Mouse (Mus musculus) ES-E14 (cell line): ENCODE measurements around the gene Ly86. TPM values are rescaled to one million over a fixed set of nuclear protein-coding genes. Genes with fewer than 3 reads are reported as not detected.

Experiments used
- DNase-seq: peaks from one replicate; pipeline ENCODE4 v3.0.0-alpha.2; 2013; ENCODE audit warnings: low read depth, low spot score
- H3K27ac ChIP-seq: 2 replicates; pipeline ENCODE4 v1.5.1; 2012; ENCODE audit warnings: low read depth, mild to moderate bottlenecking, low read length, moderate library complexity, mixed read lengths; ENCODE audit not compliant: poor library complexity, insufficient read depth, severe bottlenecking
- H3K36me3 ChIP-seq: 2 replicates; pipeline ENCODE4 v1.6.1; 2012; ENCODE audit warnings: mild to moderate bottlenecking, low read length, moderate library complexity, mixed read lengths; ENCODE audit not compliant: control insufficient read depth, poor library complexity, insufficient read depth, severe bottlenecking
- H3K4me1 ChIP-seq, 2 experiments: fragments of 150-350 bp in 1 of 2; sonication (generic) in 1 of 2; 2 replicates each; pipeline ENCODE4 v1.6.1; 2012; ENCODE audit warnings: low read length in 2 of 2, mild to moderate bottlenecking in 1 of 2, mixed read lengths in 1 of 2; ENCODE audit not compliant: control insufficient read depth in 2 of 2, insufficient read depth in 2 of 2, poor library complexity in 1 of 2
- H3K4me3 ChIP-seq, 2 experiments: fragments of 150-350 bp in 1 of 2; sonication (generic) in 1 of 2; 2 replicates each; pipeline ENCODE4 v1.5.1; 2012; ENCODE audit warnings: low read length in 2 of 2, low read depth in 1 of 2, mild to moderate bottlenecking in 1 of 2, mixed read lengths in 1 of 2; ENCODE audit not compliant: insufficient read depth in 1 of 2, poor library complexity in 1 of 2, severe bottlenecking in 1 of 2
- H3K9ac ChIP-seq: 2 replicates; pipeline ENCODE4 v1.6.1; 2012; ENCODE audit warnings: low read depth, mild to moderate bottlenecking, low read length, mixed read lengths; ENCODE audit not compliant: poor library complexity, insufficient read depth, severe bottlenecking
- H3K9me3 ChIP-seq: fragments of 150-350 bp; sonication (generic); 2 replicates; pipeline ENCODE4 v1.6.1; 2012; ENCODE audit warnings: low read depth, mild to moderate bottlenecking, low read length; ENCODE audit not compliant: control insufficient read depth, insufficient read depth
- CHD2 ChIP-seq: IDR thresholded peaks from 2 replicates; pipeline ENCODE4 v1.6.1; 2014; ENCODE audit warnings: mild to moderate bottlenecking, low read depth, low read length, inconsistent platforms
- HCFC1 ChIP-seq: IDR thresholded peaks from 2 replicates; pipeline ENCODE4 v1.6.1; 2012; ENCODE audit warnings: low read length, inconsistent platforms, borderline replicate concordance; ENCODE audit not compliant: insufficient read depth
- MAFK ChIP-seq: IDR thresholded peaks from 2 replicates; pipeline ENCODE4 v1.6.1; 2014; ENCODE audit warnings: mild to moderate bottlenecking, low read depth, low read length, inconsistent platforms; ENCODE audit not compliant: insufficient read depth
- ZC3H11A ChIP-seq: IDR thresholded peaks from 2 replicates; pipeline ENCODE4 v1.6.1; 2012; ENCODE audit warnings: low read depth, mild to moderate bottlenecking, inconsistent platforms, low read length, borderline replicate concordance
- ZNF384 ChIP-seq: IDR thresholded peaks from 2 replicates; pipeline ENCODE4 v1.6.1; 2012; ENCODE audit warnings: low read depth, low read length, inconsistent platforms
- in situ Hi-C, 2 experiments: fragments of 600-800 bp; cut with MboI; formaldehyde crosslinking; loops; one replicate each; pipeline ENCODE4 v1.15.1; 2025; ENCODE audit warnings: low sequenced_read_pairs in 2 of 2, inconsistent platforms in 1 of 2; ENCODE audit not compliant: unreplicated experiment in 2 of 2
- total RNA-seq: library from RNA; depleted of rRNA; stranded (reverse); fragments of 300-350 nt; gene quantifications from 2 replicates; pipeline ENCODE4 v1.2.3, GENCODE M21; 2012; rRNA removed

The Ly86 gene
- 0.21 and 0.94 TPM in 2 replicates for total RNA-seq

GRCm38 (mm10) chr13:37344909-37345772 is at the start of gene Ly86:
Ly86 (plus strand) TSS chr13:37345208.
- DNase-seq = no peak
- H3K4me3 ChIP-seq = no peak within 1 kb of the TSS
- no peak within 1 kb of the TSS for H3K9ac ChIP-seq
- no peaks in the 10 kb centered on the region for H3K36me3 ChIP-seq
- in situ Hi-C loops = no loop called here
- no peaks in the 10 kb centered on the region for H3K9me3 ChIP-seq
- H3K4me1 ChIP-seq = 0 out of 4 replicates have a peak, but pooled peaks cover 0 to 2% of the 10 kb centered on the region in 2 experiments
- H3K27ac ChIP-seq = no peak within 1 kb of the TSS
- no peak for TF ChIP-seq MAFK
- no peak for TF ChIP-seq CHD2
- no peak for TF ChIP-seq HCFC1
- no peak for TF ChIP-seq ZNF384
- TF ChIP-seq ZC3H11A = no peak

- TF ChIP-seq ZC3H11A = no peak
- no peak for TF ChIP-seq MAFK
- TF ChIP-seq ZNF384 = no peak
- no peak for TF ChIP-seq CHD2
- TF ChIP-seq HCFC1 = no peak
- no peak for DNase-seq
- no peak overlapping the region for H3K27ac ChIP-seq
- no peaks in the 10 kb centered on the region for H3K36me3 ChIP-seq
- no peak overlapping the region for H3K9ac ChIP-seq
- H3K9me3 ChIP-seq = no peaks in the 10 kb centered on the region
- no peak overlapping the region for H3K4me3 ChIP-seq
- no peaks in the 10 kb centered on the region for H3K4me1 ChIP-seq
- in situ Hi-C loops = no loop called here
Observed at GRCm38 (mm10) chr13:37297886-37298285, 47.1 kb upstream of the Ly86 start.

GRCm38 (mm10) chr13:37298856-37299255 is 46.2 kb upstream of the Ly86 start:
- H3K4me1 ChIP-seq = 0 out of 4 replicates have a peak, but pooled peaks cover 0 to 1% of the 10 kb centered on the region in 2 experiments
- no peak overlapping the region for H3K9ac ChIP-seq
- H3K9me3 ChIP-seq = no peaks in the 10 kb centered on the region
- H3K27ac ChIP-seq = no peak overlapping the region
- in situ Hi-C loops = no loop called here
- no peaks in the 10 kb centered on the region for H3K36me3 ChIP-seq
- DNase-seq = no peak
- TF ChIP-seq MAFK (no peak), CHD2 (no peak), HCFC1 (no peak), ZC3H11A (no peak), ZNF384 (no peak)
- no peak overlapping the region for H3K4me3 ChIP-seq

- no peak overlapping the region for H3K9ac ChIP-seq
- H3K4me3 ChIP-seq = no peak overlapping the region
- H3K27ac ChIP-seq = no peak overlapping the region
- 0 out of 4 replicates have a peak, but pooled peaks cover 0 to 1% of the 10 kb centered on the region in 2 experiments for H3K4me1 ChIP-seq
- no peak for DNase-seq
- no peaks in the 10 kb centered on the region for H3K9me3 ChIP-seq
- H3K36me3 ChIP-seq = no peaks in the 10 kb centered on the region
- in situ Hi-C loops = loop anchor here in 1 of 2 experiments (25.0 kb wide), 2 partner anchors 1016 to 1316 kb away; no protein-coding TSS in a partner anchor
- TF ChIP-seq MAFK (no peak), ZNF384 (no peak), CHD2 (no peak), HCFC1 (no peak), ZC3H11A (no peak)
Observed at GRCm38 (mm10) chr13:37302877-37303276, 42.1 kb upstream of the Ly86 start.
